Mouse (Mus musculus): ENCODE data around the gene Acbd4.

Acbd4 gene

DNA sequence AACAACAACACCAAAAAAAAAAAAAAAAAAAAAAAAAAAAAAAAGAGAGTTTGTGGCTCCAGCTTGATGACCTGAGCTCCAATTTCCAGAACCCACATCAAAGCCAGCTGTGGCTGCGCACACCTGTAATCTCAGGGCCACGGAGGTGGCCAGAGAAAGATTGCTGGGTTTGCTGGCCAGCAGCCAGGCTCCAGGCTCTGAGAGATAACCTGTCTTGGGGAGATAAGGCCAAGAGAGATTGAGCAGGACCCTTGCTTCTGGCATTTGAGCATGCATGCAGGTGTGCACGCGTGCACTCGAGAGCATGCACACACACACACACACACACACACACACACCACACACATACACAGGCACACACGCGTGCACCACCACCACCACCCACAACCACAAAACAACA is 8.2 kb upstream of the Acbd4 start:
- DNase-seq = no peak

DNA sequence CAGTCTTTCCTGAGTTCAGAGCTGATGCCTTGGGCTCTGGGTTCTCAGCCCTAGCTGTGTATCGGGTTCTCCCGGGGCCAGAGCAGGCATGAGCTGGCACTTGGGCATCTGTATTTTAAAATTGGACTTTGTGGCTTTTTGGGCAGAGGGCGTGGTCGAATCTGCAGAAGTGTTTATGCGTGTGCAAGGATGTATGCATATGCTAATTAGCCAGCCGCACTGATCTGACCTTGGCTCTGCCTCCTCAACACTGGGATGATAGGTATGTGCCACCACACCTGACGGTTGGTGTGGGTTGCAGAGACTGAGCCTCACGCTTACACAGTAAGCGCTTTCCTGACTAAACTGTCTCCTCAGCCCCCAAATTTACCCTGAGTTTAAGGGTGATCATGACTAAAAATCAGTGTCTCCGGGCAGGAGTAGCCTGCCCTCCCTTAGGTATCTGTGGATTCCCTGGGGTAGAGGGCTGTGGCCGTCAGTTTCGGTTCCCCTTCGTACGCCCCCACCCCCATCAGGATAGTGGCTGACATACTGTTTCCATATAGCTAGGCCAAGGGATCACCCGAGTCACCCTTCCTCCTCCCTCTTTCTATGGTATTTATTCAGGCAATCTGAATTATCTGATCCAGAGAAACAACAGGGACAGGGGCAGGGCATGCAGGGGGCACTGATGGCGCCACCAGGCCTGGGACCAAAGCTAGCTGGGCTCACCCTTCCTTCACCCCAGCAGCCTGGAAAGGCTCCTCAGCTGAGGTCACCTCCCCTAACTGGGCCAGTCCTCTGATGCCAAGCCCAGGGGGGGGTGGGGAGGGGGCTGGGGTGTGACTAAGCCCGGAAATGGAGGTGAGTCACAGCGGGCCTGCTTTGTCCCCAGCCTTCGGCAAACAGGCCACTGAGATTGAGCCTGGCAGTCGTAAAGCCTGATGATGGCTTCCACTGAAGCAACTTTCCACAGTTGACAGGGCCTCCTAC is 7.3 kb upstream of the Acbd4 start:
- no peak for DNase-seq

DNA sequence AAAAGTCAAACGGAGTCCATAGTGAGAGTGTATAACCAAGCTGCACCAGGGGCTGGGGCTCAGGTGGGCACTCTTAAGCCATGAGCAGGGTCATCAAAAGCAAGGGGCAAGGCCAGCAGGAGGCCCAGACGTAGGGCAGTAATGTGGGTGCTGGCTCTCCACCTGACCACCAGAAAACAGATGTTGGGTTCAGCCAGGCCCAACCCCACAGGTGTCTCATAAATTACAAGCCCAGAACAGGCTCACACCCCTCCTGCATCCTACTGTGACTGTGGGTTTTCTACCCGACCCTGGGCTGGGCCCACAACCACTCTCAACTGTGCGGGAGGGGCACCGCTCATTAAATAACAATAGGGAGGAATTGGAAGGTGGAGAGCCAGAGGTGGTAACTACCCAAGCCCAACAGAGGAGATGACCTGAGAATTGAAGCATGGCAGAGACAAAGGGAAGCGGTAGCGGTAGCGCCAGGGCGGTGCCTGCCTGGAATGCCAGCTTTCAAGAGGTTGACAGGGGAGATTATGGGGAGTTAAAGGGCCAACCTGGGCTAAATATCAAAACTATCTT is 6.3 kb upstream of the Acbd4 start:
- no peak for DNase-seq

DNA sequence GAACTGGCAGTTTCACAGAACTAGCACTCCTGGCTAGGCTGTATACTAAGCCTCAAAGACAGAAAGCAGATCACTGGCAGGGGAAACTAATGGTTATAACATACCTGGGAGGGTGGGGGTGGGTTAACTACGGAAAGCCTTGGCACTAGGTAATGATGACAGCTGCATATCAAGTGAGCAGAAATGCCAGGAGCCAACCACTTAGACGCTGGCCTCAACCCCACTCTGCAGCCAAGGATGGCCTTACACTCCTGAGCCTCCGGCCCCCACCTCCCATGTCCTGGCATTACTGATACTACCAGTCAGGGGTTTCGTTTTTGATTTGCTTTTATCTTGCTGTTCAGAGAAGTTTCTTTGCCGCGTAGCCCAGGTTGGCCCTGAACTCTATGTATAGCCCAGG is 5.7 kb upstream of the Acbd4 start:
- no peak for DNase-seq

DNA sequence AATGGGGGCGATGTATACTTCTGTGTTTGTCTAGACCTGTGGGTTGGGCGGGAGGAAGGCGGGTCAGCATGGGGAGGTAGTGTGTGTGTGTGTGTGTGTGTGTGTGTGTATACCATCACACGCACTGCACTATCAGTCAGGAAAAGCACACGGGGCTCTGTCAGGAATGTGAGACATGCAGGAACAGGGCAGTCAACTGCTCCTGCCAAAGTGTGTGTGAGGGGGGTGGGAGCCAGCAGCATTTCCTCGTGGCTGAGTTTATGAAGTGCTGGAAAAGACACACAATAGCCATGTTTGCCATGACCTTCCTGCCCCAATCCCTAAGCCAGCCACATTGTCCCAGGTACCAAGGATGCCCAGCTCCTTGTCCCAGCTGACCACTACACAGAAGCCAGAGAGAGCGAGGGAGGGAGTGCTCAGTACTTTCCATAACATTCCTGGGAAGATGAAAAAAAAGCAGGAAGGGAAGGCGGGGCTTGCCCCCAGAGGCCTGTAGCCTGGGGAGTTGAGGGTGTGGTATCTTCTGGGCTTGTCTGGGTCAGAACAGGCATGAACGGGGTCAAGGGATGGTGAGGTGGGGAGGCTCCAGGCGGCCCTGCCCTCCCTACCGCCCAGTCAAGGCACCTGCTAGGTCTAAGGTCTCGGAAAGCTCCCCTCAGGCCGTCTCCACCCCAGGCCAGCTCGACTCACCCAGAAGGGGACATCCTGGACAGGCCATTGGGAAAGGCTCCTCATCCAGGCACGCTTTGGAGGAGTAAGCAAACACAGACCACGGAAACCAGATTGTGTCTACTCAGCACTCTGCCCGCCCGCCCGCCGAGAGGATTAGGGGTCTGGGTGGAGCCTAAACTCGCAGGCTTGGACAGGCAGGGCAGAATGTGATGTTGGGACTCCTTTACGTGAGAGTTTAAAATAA is 4.2 kb upstream of the Acbd4 start:
- DNase-seq = no peak

DNA sequence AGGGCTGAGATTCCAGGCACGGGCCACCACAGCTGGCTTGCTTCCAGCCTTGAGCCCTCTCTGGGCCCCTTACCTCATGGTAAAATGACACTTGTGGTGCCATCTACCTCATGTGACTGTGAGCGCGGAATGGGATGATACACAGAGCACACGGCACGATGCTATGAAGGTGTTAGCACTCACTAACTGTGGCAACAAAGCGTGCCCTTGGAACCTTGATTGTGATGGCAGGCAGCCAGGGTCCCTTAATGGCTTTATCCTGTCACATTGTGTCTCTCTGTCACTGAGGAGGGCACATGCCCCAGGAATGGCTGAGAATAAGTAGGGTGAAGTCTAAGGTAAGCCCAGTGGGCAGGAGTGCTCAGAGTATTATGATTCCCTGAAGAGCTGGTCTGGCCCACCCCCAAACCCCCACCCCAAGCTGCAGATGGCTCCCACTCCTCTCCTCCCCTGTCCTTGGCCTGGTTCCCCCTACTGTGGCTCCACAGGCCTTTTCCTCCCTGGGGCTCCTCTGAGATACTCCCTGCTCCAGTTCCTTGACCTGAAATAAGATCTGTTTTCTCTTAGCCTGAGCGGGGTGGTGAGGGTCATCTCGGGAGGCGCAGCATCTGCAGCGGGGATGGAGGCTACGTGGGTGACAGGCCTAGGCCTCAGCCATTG is 2.8 kb upstream of the Acbd4 start:
- no peak for DNase-seq

DNA sequence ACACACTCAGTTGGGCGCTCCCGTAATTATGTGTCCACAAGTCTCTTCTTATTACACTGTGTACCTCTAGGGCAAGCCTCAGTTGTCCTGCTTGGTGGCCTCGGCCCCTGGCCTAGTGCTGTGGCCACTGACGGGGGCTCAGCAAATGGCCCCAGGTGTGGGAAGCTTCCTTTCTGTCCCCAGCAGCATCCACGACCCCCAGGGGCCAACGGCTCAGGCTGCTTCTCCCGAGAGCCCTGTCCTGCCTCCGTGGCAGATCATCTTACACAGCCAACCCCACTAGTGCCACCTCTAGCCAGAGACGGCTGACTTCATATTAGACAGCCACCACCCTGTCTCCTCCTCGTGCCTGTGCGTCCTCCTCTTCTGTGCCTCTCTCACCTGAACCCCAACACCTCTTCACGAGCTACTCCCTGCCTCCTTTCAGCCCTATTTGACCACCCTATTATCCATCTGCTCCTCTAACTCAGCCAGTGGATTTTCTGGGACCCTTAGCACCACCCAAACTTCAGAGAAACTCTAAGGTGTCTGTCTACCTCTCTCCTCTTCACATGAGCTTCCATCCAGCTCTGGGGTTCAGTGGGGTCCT is 2.0 kb upstream of the Acbd4 start:
- DNase-seq = no peak

DNA sequence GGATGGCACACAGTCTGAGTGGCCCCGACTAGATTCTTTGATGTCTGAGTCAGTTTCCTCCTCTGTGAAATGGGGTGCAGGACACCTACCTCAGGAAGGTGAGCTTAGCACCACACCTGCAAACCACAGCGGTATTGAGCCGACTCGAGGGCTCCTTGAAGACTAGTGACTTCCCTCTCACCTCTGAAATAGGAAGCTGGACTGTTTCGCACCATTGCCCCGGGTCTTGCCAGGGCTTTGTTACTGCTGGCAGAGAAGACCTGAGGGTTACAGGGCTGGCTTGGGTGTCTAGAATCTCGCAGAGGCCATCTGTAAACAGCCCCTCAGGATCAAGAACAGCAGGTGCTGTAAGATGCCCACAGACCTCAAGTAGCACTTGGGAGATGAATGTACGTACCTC is 1.1 kb upstream of the Acbd4 start:
- DNase-seq = no peak

DNA sequence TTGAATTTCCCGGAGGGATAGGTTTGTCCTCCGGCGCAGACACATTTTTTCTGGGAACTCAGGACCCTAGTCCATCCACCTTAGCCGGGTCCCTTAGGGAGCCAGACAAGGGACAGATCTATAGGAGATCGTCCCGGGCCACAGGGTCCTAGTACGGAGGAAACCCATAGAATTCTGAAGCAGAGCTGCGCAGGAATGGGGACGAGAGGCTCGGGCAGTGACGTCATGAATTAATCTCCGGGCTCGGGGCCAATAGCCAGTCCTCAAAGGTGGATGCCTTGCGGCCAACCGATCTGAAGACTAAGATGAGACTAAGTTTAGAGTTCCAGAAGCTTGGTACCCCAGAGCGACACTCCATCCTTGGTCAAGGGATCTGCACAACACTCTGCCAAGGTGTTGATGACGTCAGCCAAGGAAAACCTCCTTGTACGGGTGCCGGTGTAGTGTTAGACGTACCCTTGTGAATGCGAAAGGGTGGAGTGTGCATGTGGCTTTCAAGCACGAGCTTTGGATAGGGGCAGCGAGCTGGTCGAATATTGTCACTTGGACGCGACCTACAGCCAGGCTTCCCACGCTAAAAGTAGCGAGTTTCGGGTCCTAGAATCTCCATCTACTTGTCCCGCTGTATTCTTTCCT is 502 bp downstream of the Acbd4 start:
- DNase-seq = peak; percentile 89

DNA sequence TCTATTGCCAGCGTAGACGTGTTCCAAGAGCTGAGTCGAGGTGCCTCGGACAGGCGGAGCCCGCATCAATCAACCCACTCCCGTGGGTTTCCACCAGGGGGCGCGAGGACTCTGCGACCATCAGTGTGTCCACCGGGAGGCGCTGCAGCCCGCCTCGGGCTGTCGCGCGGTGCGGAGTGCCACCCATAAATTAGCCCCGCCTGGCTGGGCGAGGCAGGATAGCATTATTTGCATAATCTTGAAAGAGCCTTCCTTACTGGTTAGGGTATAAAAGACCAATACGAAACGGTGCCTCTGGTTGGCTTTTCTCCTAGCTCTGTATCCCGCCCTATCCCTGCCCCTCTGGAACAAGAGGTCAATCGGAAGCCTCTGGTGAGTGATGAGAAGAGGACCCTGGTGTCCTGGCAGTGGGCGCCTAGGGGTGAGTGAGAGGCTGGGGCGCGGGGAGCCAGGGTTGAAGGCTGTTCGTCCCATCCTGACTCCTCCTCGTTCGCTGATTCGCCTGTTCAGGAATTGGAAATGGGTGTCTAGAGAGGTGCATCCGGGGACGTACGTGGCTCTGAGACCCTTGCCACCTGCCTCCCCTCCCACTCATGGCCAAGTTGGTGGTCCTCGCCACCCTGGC is 1.4 kb downstream of the Acbd4 start:
- DNase-seq = peak; percentile 98

DNA sequence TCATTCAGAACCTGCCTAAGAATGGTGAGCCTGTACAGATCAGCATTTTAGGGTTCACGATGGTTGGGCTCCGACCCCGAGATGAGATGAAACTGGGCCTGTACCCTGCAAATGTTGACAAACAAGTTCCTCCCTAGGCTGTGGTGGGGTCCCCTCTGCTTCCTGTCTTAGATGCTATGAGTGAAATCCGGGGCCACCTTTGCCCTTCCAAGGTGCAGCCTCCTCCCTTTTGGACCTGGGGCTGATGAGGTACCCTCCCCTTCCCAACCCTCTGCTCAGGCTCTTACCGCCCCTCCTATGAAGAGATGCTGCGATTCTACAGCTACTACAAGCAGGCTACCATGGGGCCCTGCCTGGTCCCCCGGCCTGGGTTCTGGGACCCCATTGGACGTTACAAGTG is 2.1 kb downstream of the Acbd4 start:
- DNase-seq = no peak

DNA sequence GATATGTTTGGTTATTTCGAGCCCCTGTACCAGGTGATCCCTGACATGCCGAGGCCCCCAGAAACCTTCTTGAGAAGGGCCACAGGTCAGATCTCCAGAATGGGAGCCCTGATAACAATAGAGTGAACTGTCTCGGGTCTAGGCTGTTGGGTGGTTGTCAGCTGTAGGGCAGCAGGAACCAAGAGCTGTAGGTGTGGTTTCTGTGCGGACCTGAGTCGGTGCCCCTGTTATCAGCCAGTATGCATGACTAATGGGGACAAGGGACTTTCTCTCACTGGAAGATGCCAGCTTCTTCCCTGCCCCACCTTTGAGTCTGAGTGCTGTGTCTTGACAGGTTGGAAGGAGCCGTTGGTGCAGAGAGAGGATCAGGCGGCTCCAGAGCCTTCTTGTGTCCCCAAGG is 3.0 kb downstream of the Acbd4 start:
- no peak for DNase-seq

DNA sequence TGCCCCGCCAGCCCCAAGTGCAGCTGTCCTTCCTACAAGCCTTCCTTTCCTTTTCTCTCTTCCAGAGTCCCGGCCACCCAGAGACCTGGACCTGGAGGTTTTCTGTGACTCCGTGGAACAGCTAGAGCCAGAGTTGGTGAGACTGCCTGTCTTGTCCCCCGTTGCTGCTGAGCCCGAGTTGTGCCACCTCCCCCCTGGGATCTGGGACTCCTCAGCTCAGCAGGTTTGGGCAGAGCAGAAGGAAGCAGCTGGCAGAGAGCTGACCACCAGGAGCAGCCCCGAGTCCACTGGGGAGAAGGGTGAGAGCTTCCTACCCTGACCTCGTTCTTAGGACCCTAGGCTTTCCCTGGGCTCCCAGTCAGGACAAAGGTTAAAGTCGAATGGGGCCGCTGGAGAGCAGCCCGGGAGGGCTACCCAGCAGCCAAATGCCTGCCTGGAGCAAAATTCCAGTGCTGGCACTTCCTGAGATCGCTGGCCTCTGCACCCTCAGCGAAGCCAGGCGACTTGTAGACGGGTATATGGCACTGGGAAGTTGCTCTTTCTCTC is 3.8 kb downstream of the Acbd4 start:
- peak; percentile 81 for DNase-seq

DNA sequence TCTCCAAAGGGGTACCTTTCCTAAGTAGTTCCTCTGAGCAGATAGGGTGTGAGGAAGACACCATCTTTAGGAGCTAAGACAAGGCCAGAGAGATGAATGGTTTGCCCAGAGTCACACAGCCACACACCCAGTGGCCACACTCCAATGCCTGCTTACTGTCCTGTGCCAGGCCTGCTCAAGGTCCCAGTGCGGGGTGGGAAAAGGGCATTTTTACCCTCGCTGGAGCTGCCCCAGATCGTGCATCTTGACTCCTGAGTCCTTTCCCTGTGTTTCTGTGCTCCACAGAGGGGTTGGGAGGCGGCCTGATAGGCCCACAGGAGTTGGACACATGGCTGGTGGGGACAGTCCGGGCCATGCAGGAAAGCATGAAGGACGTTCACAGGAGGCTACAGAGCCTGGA is 4.3 kb downstream of the Acbd4 start:
- DNase-seq = no peak

DNA sequence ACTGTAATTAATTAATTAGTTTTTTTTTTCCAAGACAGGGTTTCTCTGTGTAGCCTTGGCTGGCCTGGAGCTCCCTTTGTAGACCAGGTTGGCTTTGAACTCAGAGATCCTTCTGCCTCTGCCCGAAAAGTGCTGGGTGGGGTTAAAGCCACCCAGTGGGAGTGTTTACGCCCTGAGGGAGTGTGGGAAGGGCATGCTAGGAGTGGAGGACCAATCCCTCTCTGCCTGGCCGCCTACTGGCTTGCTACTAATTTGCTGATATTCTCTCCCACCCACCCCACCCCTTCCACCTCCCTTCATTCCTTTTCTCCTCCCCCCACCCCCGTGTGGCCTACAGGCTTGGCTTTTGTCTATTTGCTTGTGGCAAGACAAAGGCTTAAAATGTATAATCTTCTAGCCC is 4.9 kb downstream of the Acbd4 start:
- no peak for DNase-seq

DNA sequence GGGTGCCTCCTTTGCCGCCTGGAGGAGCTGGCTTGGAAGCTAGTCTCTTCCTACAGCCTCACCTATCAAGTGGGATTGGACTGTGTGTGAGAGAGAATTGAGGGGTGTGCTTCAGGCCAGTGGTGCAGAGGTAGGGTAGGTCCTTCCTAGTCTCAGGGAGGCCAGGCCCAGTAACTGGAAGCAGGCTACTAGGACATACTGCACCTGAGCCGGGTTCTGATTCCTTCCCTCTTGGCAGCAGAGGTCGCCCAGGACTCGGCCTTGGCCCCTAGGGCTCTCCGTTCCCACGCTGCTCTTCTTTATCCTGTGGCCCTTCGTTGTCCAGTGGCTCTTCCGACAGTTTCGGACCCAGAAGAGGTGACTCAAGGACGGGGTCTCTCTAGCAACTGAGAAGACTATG is 9.8 kb downstream of the Acbd4 start:
- peak; percentile 63 for DNase-seq

DNA sequence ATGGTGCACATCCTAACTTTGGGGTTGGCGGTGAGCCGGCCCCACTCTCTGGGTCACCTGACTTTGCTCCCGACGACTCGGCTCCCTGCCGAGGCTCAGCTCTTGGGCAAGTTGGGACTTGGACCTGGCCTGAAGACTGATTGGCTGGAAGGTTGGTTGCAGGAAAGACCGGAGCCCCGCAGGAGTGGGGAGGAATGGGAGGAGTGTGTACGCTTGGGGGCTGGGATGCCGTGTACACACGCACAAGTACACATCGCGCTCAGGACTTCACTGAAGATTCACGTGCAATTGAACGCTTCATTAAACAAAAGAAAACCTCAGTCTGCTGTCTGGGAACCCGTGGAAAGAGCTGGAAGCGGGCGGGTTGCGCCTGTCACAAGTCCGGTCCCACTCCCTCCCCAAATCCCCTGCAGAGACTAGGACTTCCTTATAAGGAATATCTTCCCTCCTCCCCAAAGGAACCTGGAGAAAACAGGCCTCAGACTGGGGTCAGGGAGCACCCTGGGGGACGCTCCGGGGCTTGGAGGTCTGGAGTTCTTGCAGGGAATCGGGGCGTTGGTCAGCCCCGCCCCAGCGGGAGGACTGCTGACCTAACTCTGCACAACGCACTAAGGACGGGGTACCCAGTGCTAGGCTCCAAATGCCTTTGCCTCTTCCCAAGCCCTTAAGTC is 10.5 kb downstream of the Acbd4 start:
- peak; percentile 87 for DNase-seq

DNA sequence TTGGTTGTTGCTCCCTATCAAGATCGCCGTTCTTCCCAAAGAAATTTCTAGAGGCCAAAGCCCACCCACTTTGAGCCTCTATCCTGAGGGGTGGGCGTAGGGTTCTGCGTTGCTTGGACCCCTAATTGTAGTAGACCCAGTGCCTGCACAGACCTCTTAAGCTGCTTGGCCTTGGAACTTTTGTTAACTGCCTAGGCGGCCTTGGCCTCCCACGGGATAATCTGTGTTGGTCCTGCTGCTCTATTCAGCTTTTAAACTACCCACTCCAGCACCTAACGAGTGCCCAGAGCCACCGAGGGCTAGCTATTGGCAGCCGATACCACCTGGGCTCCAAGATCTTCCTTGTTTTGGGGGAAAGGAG is 11.1 kb downstream of the Acbd4 start:
- DNase-seq = no peak

DNA sequence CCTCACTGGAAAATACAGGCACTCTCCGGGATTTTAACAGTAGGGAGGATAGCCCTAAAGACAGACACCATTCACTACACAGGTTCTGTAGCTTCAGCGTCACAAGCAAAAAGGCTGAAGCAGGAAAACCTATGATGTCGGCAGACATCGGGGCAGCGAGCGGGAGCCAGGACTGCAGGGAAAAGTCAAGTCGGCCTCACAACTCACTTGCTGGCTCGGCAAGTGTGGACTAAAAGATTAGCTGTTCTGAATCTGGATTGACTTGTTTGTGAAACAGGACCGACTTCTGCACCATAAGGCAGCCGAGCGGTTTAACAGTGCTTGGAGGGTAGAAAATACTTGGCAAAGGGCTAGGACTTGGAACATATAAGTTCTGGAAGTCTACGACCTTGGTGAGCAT is 11.5 kb downstream of the Acbd4 start:
- peak; percentile 37 for DNase-seq

DNA sequence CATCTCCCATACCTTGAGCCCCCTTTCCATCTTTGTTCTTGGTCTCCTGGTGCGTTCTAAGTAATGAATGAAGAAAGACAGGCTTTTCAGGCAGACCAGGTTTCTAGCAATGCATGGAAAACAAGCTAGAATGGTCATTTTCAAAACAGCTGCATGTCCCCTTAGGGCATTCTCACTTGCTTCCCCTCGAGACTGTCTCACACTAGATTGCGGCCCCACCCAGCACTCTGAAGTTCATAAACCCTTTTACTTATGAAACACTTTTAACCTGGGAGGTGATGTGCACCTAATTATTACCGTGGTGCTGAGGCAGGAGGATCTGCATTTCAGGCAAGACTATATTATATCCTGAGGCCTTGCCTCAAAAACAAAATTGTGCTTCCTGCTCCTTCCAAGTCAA is 12.3 kb downstream of the Acbd4 start:
- DNase-seq = no peak

Measured in kidney, adult 18-20 months (tissue).